Mouse (Mus musculus) yolk sac, embryonic 10.5 days (tissue): ENCODE results near the gene Krt16.

Experiments used
- DNase-seq: peaks from one replicate; pipeline ENCODE4 v3.0.0-alpha.2; 2017; ENCODE audit warnings: low spot score

Krt16 gene

GRCm38 (mm10) chr11:100248852-100249465 lies at the start of gene Krt16:
TSS of gene Krt16 (minus strand) at chr11:100248902.
- DNase-seq: no peak

GRCm38 (mm10) chr11:100297801-100298200 lies 49.1 kb upstream of the Krt16 start:
- no peak for DNase-seq

GRCm38 (mm10) chr11:100295308-100295707 lies 46.6 kb upstream of the Krt16 start:
- peak; percentile 73 for DNase-seq

GRCm38 (mm10) chr11:100292884-100293283 lies 44.2 kb upstream of the Krt16 start:
- DNase-seq: no peak

- no peak for DNase-seq
Measured at GRCm38 (mm10) chr11:100290235-100290634, 41.5 kb upstream of the Krt16 start.

- DNase-seq: no peak
Measured at GRCm38 (mm10) chr11:100288942-100289341, 40.2 kb upstream of the Krt16 start.

- no peak for DNase-seq
Measured at GRCm38 (mm10) chr11:100287024-100287423, 38.3 kb upstream of the Krt16 start.

- no peak for DNase-seq
Measured at GRCm38 (mm10) chr11:100284988-100285387, 36.3 kb upstream of the Krt16 start.

- peak; percentile 66 for DNase-seq
Measured at GRCm38 (mm10) chr11:100282549-100282948, 33.8 kb upstream of the Krt16 start.

- peak; percentile 69 for DNase-seq
Measured at GRCm38 (mm10) chr11:100281596-100282544, 33.2 kb upstream of the Krt16 start.

GRCm38 (mm10) chr11:100278759-100279158 lies 30.1 kb upstream of the Krt16 start:
- DNase-seq: no peak

- DNase-seq: no peak
Measured at GRCm38 (mm10) chr11:100277726-100278480, 29.2 kb upstream of the Krt16 start.

- DNase-seq: no peak
Measured at GRCm38 (mm10) chr11:100275466-100275865, 26.8 kb upstream of the Krt16 start.

- no peak for DNase-seq
Measured at GRCm38 (mm10) chr11:100274719-100275118, 26.0 kb upstream of the Krt16 start.

- no peak for DNase-seq
Measured at GRCm38 (mm10) chr11:100271878-100272277, 23.2 kb upstream of the Krt16 start.

GRCm38 (mm10) chr11:100269821-100270332 lies 21.2 kb upstream of the Krt16 start, which contains the start of gene Krt42:
TSS of gene Krt42 (minus strand) at chr11:100269871.
- no peak for DNase-seq

- no peak for DNase-seq
Measured at GRCm38 (mm10) chr11:100262058-100262980, 13.6 kb upstream of the Krt16 start.

GRCm38 (mm10) chr11:100261235-100261605 lies 12.5 kb upstream of the Krt16 start:
- DNase-seq: no peak

- no peak for DNase-seq
Measured at GRCm38 (mm10) chr11:100260514-100261234, 12.0 kb upstream of the Krt16 start, which contains the start of gene Krt17. TSS of gene Krt17 (minus strand) at chr11:100261029.

- no peak for DNase-seq
Measured at GRCm38 (mm10) chr11:100259079-100259478, 10.4 kb upstream of the Krt16 start.
